Comparison of ENCODE assay signal across 9 mouse cellular contexts in genomic region chr5:72891534-72891933, GRCm38 (mm10). TPM values are rescaled to one million over a fixed set of nuclear protein-coding genes. Genes with fewer than 3 reads are reported as not detected.
DNase-seq lines count a peak whose midpoint lies in the region; ATAC-seq and TF ChIP-seq lines count a peak whose summit lies in the region.
"Had no signal": no experiment of that assay in that cellular context is flagged by ENCODE, and none has a peak within 500 bp of the region (broad histone marks: within the 10 kb centered on the region; RNA-seq: fewer than 3 reads in every experiment).

No protein-coding gene starts in this region.

- 3% methylated on average over 12 of the region's 12 CpGs for WGBS in kidney, embryonic 15.5 days
- 1% methylated on average over 12 of the region's 12 CpGs for WGBS in heart, embryonic 12.5 days
- WGBS in kidney, postnatal 0 days = 3% methylated on average over 12 of the region's 12 CpGs
- WGBS in small intestine, adult 2 months = 1% methylated on average over 12 of the region's 12 CpGs

- peak; percentile 90 for TF ChIP-seq CTCF in kidney, postnatal 0 days (IDR thresholded peaks at IDR 0.05; ENCODE audit: low read depth)
- peak; percentile 90; the same call in 1 of the 2 replicates for TF ChIP-seq CTCF in small intestine, adult 2 months (IDR thresholded peaks at IDR 0.05; ENCODE audit: extremely low read depth, insufficient read length, insufficient replicate concordance, low read depth, low read length)

- H3K4me1 ChIP-seq in kidney, embryonic 15.5 days = peaks cover 3% of the 10 kb centered on the region
- peaks cover 8% of the 10 kb centered on the region for H3K4me1 ChIP-seq in heart, embryonic 12.5 days (replicated peaks)
- H3K4me1 ChIP-seq in kidney, postnatal 0 days (replicated peaks; ENCODE audit: insufficient read depth, low read length) = no peaks in the 10 kb centered on the region
- no peaks in the 10 kb centered on the region for H3K4me1 ChIP-seq in small intestine, adult 2 months (ENCODE audit: control insufficient read depth, insufficient read depth, insufficient read length, low read length)

- H3K4me2 ChIP-seq in kidney, embryonic 15.5 days = no peak overlapping the region
- peak overlapping the region; percentile 41 for H3K4me2 ChIP-seq in heart, embryonic 12.5 days
- no peak overlapping the region for H3K4me2 ChIP-seq in kidney, postnatal 0 days (ENCODE audit: low read length)
- H3K4me2 ChIP-seq: limb, embryonic 12.5 days had no signal

- H3K27me3 ChIP-seq in kidney, embryonic 15.5 days = no peaks in the 10 kb centered on the region
- H3K27me3 ChIP-seq in heart, embryonic 12.5 days (replicated peaks) = no peaks in the 10 kb centered on the region
- H3K27me3 ChIP-seq in kidney, postnatal 0 days (ENCODE audit: insufficient read depth, low read length) = no peaks in the 10 kb centered on the region
- no peaks in the 10 kb centered on the region for H3K27me3 ChIP-seq in small intestine, adult 2 months (ENCODE audit: control insufficient read depth, insufficient read depth, low read length)

- peak; percentile 27 for DNase-seq in kidney, adult 11 months
- peak; percentile 65 for DNase-seq in adipocyte (ENCODE audit: low spot score)
- peak; percentile 57 for DNase-seq in embryo, embryonic 9.5 days (ENCODE audit: extremely low spot score)
- peak; percentile 90 for DNase-seq in kidney, postnatal 0 days (ENCODE audit: low spot score)
- DNase-seq in lung, postnatal 25 days (ENCODE audit: low spot score) = peak; percentile 65

- no peaks in the 10 kb centered on the region for H3K36me3 ChIP-seq in kidney, embryonic 15.5 days
- H3K36me3 ChIP-seq in heart, embryonic 12.5 days = no peaks in the 10 kb centered on the region
- H3K36me3 ChIP-seq in kidney, postnatal 0 days (ENCODE audit: insufficient read depth, low read length) = no peaks in the 10 kb centered on the region
- no peaks in the 10 kb centered on the region for H3K36me3 ChIP-seq in small intestine, adult 2 months (ENCODE audit: control insufficient read depth, insufficient read depth, low read length)
- H3K36me3 ChIP-seq: limb, embryonic 12.5 days had no signal

- H3K9me3 ChIP-seq in kidney, embryonic 15.5 days (replicated peaks) = no peaks in the 10 kb centered on the region
- no peaks in the 10 kb centered on the region for H3K9me3 ChIP-seq in heart, embryonic 12.5 days (replicated peaks)
- no peaks in the 10 kb centered on the region for H3K9me3 ChIP-seq in kidney, postnatal 0 days (replicated peaks; ENCODE audit: low read length)
- H3K9me3 ChIP-seq: limb, embryonic 12.5 days had no signal

- TF ChIP-seq POLR2A in small intestine, adult 2 months (IDR thresholded peaks at IDR 0.05; ENCODE audit: low read depth, low read length) = no peak

- no peak overlapping the region for H3K4me3 ChIP-seq in kidney, embryonic 15.5 days (replicated peaks)
- H3K4me3 ChIP-seq in heart, embryonic 12.5 days = no peak overlapping the region
- H3K4me3 ChIP-seq in kidney, postnatal 0 days (replicated peaks; ENCODE audit: low read depth, low read length) = no peak overlapping the region
- H3K4me3 ChIP-seq in small intestine, adult 2 months (ENCODE audit: low read depth, low read length) = no peak overlapping the region
- H3K4me3 ChIP-seq: limb, embryonic 12.5 days had no signal

- no peak for ATAC-seq in kidney, embryonic 15.5 days (replicated peaks; ENCODE audit: low FRiP score)
- peak; percentile 73 for ATAC-seq in heart, embryonic 12.5 days (ENCODE audit: insufficient number of reproducible peaks, low FRiP score)
- 0 out of 2 replicates have a peak, but pooled peaks have one; percentile 54 for ATAC-seq in kidney, postnatal 0 days (replicated peaks; ENCODE audit: low FRiP score, low read depth)

- H3K9ac ChIP-seq in kidney, embryonic 15.5 days = no peak overlapping the region
- H3K9ac ChIP-seq in heart, embryonic 12.5 days = no peak overlapping the region
- no peak overlapping the region for H3K9ac ChIP-seq in kidney, postnatal 0 days (ENCODE audit: low read depth, low read length)
- H3K9ac ChIP-seq: limb, embryonic 12.5 days had no signal

- no peak overlapping the region for H3K27ac ChIP-seq in kidney, embryonic 15.5 days
- no peak overlapping the region for H3K27ac ChIP-seq in heart, embryonic 12.5 days (ENCODE audit: poor library complexity, severe bottlenecking)
- no peak overlapping the region for H3K27ac ChIP-seq in kidney, postnatal 0 days
- no peak overlapping the region for H3K27ac ChIP-seq in small intestine, adult 2 months (ENCODE audit: insufficient read depth, low read depth, low read length)
- H3K27ac ChIP-seq: limb, embryonic 12.5 days had no signal

RNA-seq across cellular contexts. Expression of gene Slain2, which starts 22.6 kb away (rescaled TPM):
- 14.1 and 15.1 TPM in 2 replicates for polyA plus RNA-seq in kidney, embryonic 15.5 days (2015; fragmentation: Nextera tagmentation; extraction: Ambion mirVana)
- 31.4 and 32.6 TPM in 2 replicates for polyA plus RNA-seq in heart, embryonic 12.5 days (2016; fragmentation: Nextera tagmentation; extraction: Ambion mirVana)
- 12.1 and 14.6 TPM in 2 replicates for polyA plus RNA-seq in kidney, postnatal 0 days (2015; fragmentation: Nextera tagmentation; extraction: Ambion mirVana)
- 9.1 and 16.9 TPM in 2 replicates for polyA plus RNA-seq in small intestine, adult 2 months (2012; rRNA removed)

RNA-seq across cellular contexts. Expression of gene Tec, which starts 23.3 kb away (rescaled TPM):
- 8.4 and 8.6 TPM in 2 replicates for polyA plus RNA-seq in kidney, embryonic 15.5 days (2015; fragmentation: Nextera tagmentation; extraction: Ambion mirVana)
- polyA plus RNA-seq in heart, embryonic 12.5 days (2016; fragmentation: Nextera tagmentation; extraction: Ambion mirVana) = 17.1 TPM in 2 replicates
- polyA plus RNA-seq in kidney, postnatal 0 days (2015; fragmentation: Nextera tagmentation; extraction: Ambion mirVana) = 8.4 and 9.1 TPM in 2 replicates
- polyA plus RNA-seq in small intestine, adult 2 months (2012; rRNA removed) = 0.85 and 7.1 TPM in 2 replicates

Comparison
In these comparisons a context has a peak if more than half of its experiments do, and no peak if none do; other contexts are left out.
1. DNase-seq: peak in every context shown above with its lines; median percentile 90 in kidney, postnatal 0 days; 65 in adipocyte; 65 in lung, postnatal 25 days; 57 in embryo, embryonic 9.5 days; 27 in kidney, adult 11 months.